Mouse (Mus musculus) hindbrain, embryonic 12.5 days (tissue): Measurements from ENCODE around the gene Fam89a. TPM values are rescaled to one million over a fixed set of nuclear protein-coding genes. Genes with fewer than 3 reads are reported as not detected.

Source experiments
- ATAC-seq: fragments of 200-750 bp; cut with Nextera tagmentation; 2 replicates; pipeline ENCODE4 v1.8.0; 2017; ENCODE audit warnings: moderate TSS enrichment; ENCODE audit not compliant: low FRiP score
- H3K27ac ChIP-seq: fragments of 300-500 bp; sonication (generic); 2 replicates; pipeline ENCODE4 v1.5.1; 2016; ENCODE audit warnings: mild to moderate bottlenecking
- H3K27me3 ChIP-seq: fragments of 300-500 bp; sonication (generic); 2 replicates; pipeline ENCODE4 v1.6.1; 2016; ENCODE audit warnings: mild to moderate bottlenecking
- H3K36me3 ChIP-seq: fragments of 300-500 bp; sonication (generic); 2 replicates; pipeline ENCODE4 v1.6.1; 2016; ENCODE audit warnings: mild to moderate bottlenecking
- H3K4me1 ChIP-seq: fragments of 300-500 bp; sonication (generic); 2 replicates; pipeline ENCODE4 v1.6.1; 2016
- H3K4me2 ChIP-seq: fragments of 300-500 bp; sonication (generic); replicated peaks from 2 replicates; pipeline ENCODE4 v1.6.1; 2016; ENCODE audit warnings: mild to moderate bottlenecking
- H3K4me3 ChIP-seq: fragments of 300-500 bp; sonication (generic); 2 replicates; pipeline ENCODE4 v1.5.1; 2016; ENCODE audit warnings: mild to moderate bottlenecking
- H3K9ac ChIP-seq: fragments of 300-500 bp; sonication (generic); 2 replicates; pipeline ENCODE4 v1.6.1; 2016; ENCODE audit warnings: mild to moderate bottlenecking, moderate library complexity
- H3K9me3 ChIP-seq: fragments of 300-500 bp; sonication (generic); replicated peaks from 2 replicates; pipeline ENCODE4 v1.6.1; 2016; ENCODE audit warnings: mild to moderate bottlenecking
- WGBS: fragments of 180-500 bp; shearing (Covaris S2); methylation state at CpG from one replicate; pipeline ENCODE4 v1.1.7; 2016; 5-methylcytosine and 5-hydroxymethylcytosine counted together
- polyA plus RNA-seq: library from polyadenylated mRNA; unstranded; fragments of >200 nt; fragmentation: Nextera tagmentation; extraction: Ambion mirVana; gene quantifications from 2 replicates; pipeline ENCODE4 v1.2.1, GENCODE M21; 2016

The Fam89a gene
- polyA plus RNA-seq, 1 experiment from 2014 or later = 6.0 TPM

DNA sequence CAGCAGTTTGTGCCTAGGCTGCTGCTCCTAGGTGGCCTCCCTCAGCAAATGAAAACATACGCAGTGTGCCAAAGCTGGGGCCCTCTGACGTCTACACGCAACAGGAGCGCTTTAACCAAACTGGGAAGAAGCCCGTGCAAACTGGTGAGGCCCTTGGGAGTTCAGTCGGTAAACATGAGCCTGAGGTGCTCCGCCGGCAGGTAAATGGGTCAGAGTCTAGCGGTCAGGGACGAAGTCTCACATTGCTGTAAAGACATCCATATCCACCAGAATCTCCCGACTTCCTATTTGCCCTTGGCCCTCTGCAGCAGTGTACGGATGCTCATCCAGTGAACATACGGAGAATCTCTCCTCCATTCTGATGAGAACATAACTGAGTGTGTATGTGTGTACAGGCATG, 5.0 kb downstream of the Fam89a start:
- Histone ChIP-seq H3K27ac (no peak overlapping the region), H3K4me1 (peaks cover 8% of the 10 kb centered on the region), H3K4me2 (no peak overlapping the region), H3K9me3 (no peaks in the 10 kb centered on the region), H3K4me3 (no peak overlapping the region), H3K27me3 (peaks cover 26% of the 10 kb centered on the region), H3K36me3 (no peaks in the 10 kb centered on the region), H3K9ac (no peak overlapping the region)
- WGBS = 74% methylated on average over 13 of the region's 13 CpGs
- no peak for ATAC-seq

DNA sequence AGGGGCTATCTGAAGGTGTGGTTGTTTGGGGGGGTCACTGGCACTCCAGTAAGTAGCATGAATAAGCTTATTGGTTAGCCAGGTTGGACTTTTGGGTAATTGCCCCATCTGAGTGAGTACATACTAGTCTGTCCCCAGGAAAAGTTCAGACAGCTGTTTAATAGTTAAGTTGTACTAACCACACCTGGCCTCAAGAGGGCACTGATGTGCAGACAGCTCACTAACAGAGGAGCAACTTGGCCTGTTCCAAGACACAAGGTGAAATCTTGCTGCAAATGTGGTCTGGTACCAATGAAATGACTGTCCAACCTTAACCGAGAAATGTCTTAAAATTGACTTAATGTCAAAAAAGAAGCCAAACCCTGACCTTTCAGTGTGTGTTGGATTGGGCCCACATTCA, 12.4 kb downstream of the Fam89a start:
- no peak overlapping the region for H3K4me2 ChIP-seq
- H3K4me3 ChIP-seq = no peak overlapping the region
- no peaks in the 10 kb centered on the region for H3K27me3 ChIP-seq
- no peaks in the 10 kb centered on the region for H3K9me3 ChIP-seq
- no peak overlapping the region for H3K9ac ChIP-seq
- H3K4me1 ChIP-seq = no peaks in the 10 kb centered on the region
- peaks cover 13% of the 10 kb centered on the region for H3K36me3 ChIP-seq
- 80% methylated on average over 1 of the region's 1 CpGs for WGBS
- H3K27ac ChIP-seq = no peak overlapping the region
- ATAC-seq = no peak

- Histone ChIP-seq H3K4me2 (no peak overlapping the region), H3K36me3 (peaks cover 49% of the 10 kb centered on the region), H3K9me3 (no peaks in the 10 kb centered on the region), H3K9ac (no peak overlapping the region), H3K4me1 (no peaks in the 10 kb centered on the region), H3K4me3 (no peak overlapping the region), H3K27me3 (no peaks in the 10 kb centered on the region), H3K27ac (no peak overlapping the region)
- 74% methylated on average over 3 of the region's 3 CpGs for WGBS
- ATAC-seq = no peak
Observed at GRCm38 (mm10) chr8:124735371-124735911, 16.2 kb downstream of the Fam89a start.

DNA sequence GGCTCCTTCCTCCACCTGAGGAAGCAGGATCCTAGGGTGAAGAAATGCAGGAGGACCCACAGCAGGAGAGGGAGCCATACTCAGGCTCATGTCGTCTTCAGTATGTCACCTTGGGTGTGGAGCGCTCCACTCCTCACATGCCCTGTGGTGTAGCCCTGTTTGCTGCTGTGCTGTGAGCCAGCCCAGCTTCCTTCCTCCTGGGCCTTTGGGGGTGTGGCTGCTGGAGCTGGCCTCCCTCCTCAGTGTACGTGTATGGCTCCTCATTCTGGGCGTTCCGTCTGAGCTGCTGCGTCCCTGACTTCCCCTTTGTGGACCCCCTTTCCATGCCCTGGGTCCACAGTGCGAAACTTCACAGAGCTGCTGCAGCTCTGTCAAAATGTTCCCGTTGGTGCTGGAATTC, 18.8 kb downstream of the Fam89a start:
- Histone ChIP-seq H3K4me3 (no peak overlapping the region), H3K27ac (no peak overlapping the region), H3K9me3 (no peaks in the 10 kb centered on the region), H3K27me3 (no peaks in the 10 kb centered on the region), H3K36me3 (peaks cover 73% of the 10 kb centered on the region), H3K9ac (no peak overlapping the region), H3K4me2 (no peak overlapping the region), H3K4me1 (no peaks in the 10 kb centered on the region)
- WGBS = 97% methylated on average over 8 of the region's 8 CpGs
- ATAC-seq = no peak

GRCm38 (mm10) chr8:124724301-124724700, 27.3 kb downstream of the Fam89a start:
- Histone ChIP-seq H3K27ac (no peak overlapping the region), H3K4me3 (no peak overlapping the region), H3K27me3 (no peaks in the 10 kb centered on the region), H3K9ac (no peak overlapping the region), H3K9me3 (no peaks in the 10 kb centered on the region), H3K4me2 (no peak overlapping the region), H3K4me1 (peaks cover 25% of the 10 kb centered on the region), H3K36me3 (peaks cover 35% of the 10 kb centered on the region)
- no peak for ATAC-seq
- WGBS = 95% methylated on average over 7 of the region's 7 CpGs

- ATAC-seq = peak; percentile 99
- under 1% methylated on average over 58 of the region's 59 CpGs for WGBS
- H3K27ac ChIP-seq = peak within 1 kb of the TSS; percentile 77
Observed at GRCm38 (mm10) chr8:124721862-124722515, 29.6 kb downstream of the Fam89a start, which contains the start of the genes Ttc13 and Arv1. TSS of gene Ttc13 (minus strand) at chr8:124721983. TSS of gene Arv1 (plus strand) at chr8:124722139.

DNA sequence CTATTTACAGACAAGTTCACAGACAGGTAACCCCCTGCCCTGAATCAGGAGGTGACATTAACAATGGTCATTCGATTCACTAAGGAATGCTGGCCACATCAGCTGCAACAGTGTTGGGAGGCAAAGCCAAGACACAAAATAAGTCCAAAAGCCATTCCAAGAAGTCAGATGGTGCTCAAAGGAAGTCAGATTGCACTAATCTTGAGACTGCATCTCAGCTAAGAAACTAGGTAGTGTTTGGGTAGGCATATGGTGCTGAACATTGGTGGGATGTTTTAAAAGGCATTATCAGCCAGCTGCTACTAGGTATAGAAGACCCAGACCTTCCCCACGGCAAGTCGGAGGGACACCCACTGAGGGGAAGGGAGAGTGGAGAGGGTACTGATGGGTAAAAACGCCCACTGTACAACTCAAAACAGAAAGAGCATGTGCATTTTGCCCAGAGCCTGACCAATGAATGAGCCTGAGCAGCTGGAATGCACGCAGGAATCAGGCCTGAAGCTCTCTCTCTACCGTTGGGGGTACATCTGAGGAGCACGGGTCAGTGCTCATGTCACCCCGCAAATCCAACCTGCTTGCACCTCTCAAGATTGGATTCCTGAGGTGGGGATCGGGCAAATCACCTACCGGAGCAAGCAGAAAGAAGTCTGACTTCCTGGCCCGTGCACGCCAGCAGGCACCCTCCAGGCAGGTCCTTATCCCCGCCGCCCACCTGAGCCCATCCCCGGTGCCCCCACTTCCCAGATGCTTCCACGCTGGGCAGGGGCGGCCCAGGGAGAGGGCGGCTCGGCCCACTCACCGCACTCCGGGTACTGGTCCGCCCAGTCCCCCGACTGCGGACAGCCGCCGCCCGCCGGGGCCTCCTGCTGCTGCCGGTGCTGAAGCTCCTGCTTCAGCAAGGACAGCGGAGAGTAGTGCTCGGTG, 30.4 kb downstream of the Fam89a start:
- no peaks in the 10 kb centered on the region for H3K9me3 ChIP-seq
- peak overlapping the region; percentile 85 for H3K4me2 ChIP-seq
- H3K4me3 ChIP-seq = peak overlapping the region; percentile 99
- H3K4me1 ChIP-seq = peaks cover 25% of the 10 kb centered on the region
- H3K9ac ChIP-seq = peak overlapping the region; percentile 96
- peaks cover 6% of the 10 kb centered on the region; the same call in 1 of the 2 replicates for H3K36me3 ChIP-seq
- H3K27ac ChIP-seq = peak overlapping the region; percentile 77
- 3% methylated on average over 31 of the region's 31 CpGs for WGBS
- H3K27me3 ChIP-seq = no peaks in the 10 kb centered on the region
- ATAC-seq = peak; percentile 70

More at GRCm38 (mm10) chr8:124721862-124722515, 29.6 kb downstream of the Fam89a start, which contains the start of the genes Ttc13 and Arv1:
- Histone ChIP-seq H3K4me1 (peaks cover 25% of the 10 kb centered on the region), H3K36me3 (peaks cover 13% of the 10 kb centered on the region; the same call in 1 of the 2 replicates), H3K9ac (peak within 1 kb of the TSS; percentile 96), H3K4me2 (peak within 1 kb of the TSS; percentile 90), H3K9me3 (no peaks in the 10 kb centered on the region), H3K4me3 (peak within 1 kb of the TSS; percentile 99), H3K27me3 (no peaks in the 10 kb centered on the region)

GRCm38 (mm10) chr8:124720133-124720532, 31.5 kb downstream of the Fam89a start:
- peaks cover 25% of the 10 kb centered on the region for H3K4me1 ChIP-seq
- H3K36me3 ChIP-seq = 0 out of 2 replicates have a peak, but pooled peaks cover under 1% of the 10 kb centered on the region
- 85% methylated on average over 7 of the region's 7 CpGs for WGBS
- H3K4me3 ChIP-seq = 0 out of 2 replicates have a peak overlapping the region, but pooled peaks have one; percentile 99
- no peak overlapping the region for H3K27ac ChIP-seq
- 0 out of 2 replicates have a peak overlapping the region, but pooled peaks have one; percentile 27 for H3K9ac ChIP-seq
- H3K27me3 ChIP-seq = no peaks in the 10 kb centered on the region
- no peaks in the 10 kb centered on the region for H3K9me3 ChIP-seq
- no peak for ATAC-seq
- peak overlapping the region; percentile 85; the same call in 1 of the 2 replicates for H3K4me2 ChIP-seq

GRCm38 (mm10) chr8:124715736-124716135, 35.9 kb downstream of the Fam89a start:
- WGBS = 91% methylated on average over 8 of the region's 8 CpGs
- Histone ChIP-seq H3K4me1 (peaks cover 10% of the 10 kb centered on the region), H3K9me3 (no peaks in the 10 kb centered on the region), H3K9ac (no peak overlapping the region), H3K27me3 (no peaks in the 10 kb centered on the region), H3K36me3 (peaks cover 32% of the 10 kb centered on the region), H3K27ac (no peak overlapping the region), H3K4me3 (no peak overlapping the region), H3K4me2 (no peak overlapping the region)
- ATAC-seq = no peak

DNA sequence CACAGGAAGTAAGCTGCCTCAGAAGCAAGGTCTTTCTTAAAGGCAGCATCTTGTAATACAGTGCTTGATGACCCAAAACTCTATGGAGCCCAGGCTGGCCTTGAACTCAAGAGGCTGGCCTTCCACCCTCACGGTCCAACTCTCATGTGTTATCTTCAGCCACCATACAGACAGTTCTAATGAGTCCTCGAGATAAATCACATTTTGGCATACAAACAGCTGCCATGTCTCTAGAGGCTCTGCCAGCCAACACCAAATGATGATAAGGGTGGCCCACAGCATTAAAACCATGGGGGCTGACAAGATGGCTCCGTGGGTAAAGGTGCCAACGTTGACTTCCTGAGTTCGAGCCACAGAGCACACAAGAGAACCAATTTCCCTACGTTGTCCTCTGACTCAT, 38.4 kb downstream of the Fam89a start:
- no peak for ATAC-seq
- Histone ChIP-seq H3K4me3 (no peak overlapping the region), H3K27ac (no peak overlapping the region), H3K27me3 (no peaks in the 10 kb centered on the region), H3K4me1 (no peaks in the 10 kb centered on the region), H3K9me3 (no peaks in the 10 kb centered on the region), H3K9ac (no peak overlapping the region), H3K4me2 (no peak overlapping the region), H3K36me3 (peaks cover 53% of the 10 kb centered on the region)
- WGBS = 93% methylated on average over 6 of the region's 6 CpGs

DNA sequence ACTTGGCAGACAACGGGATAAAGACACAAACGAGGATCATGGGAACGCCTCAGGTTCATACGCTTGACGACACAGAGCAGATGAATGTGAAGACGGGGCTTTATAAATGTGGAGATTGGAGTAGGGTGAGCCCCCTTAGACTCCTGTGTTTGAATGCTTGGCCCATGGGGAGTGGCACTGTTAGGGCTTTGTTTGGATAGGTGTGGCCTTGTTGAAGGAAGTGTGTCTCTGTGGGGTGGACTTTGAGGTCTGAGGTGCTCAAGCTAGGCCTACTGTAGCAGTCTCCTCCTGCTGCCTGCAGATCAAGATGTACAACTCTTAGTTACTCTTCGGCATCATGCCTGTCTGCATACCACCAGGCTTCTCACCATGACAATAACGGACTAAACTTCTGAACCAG, 45.8 kb downstream of the Fam89a start:
- Histone ChIP-seq H3K27me3 (no peaks in the 10 kb centered on the region), H3K4me3 (no peak overlapping the region), H3K36me3 (peaks cover 64% of the 10 kb centered on the region), H3K4me2 (no peak overlapping the region), H3K9ac (no peak overlapping the region), H3K27ac (no peak overlapping the region), H3K4me1 (no peaks in the 10 kb centered on the region), H3K9me3 (no peaks in the 10 kb centered on the region)
- WGBS = 95% methylated on average over 8 of the region's 8 CpGs
- no peak for ATAC-seq

GRCm38 (mm10) chr8:124704376-124704775, 47.3 kb downstream of the Fam89a start:
- 95% methylated on average over 4 of the region's 4 CpGs for WGBS
- no peak overlapping the region for H3K27ac ChIP-seq
- H3K36me3 ChIP-seq = peaks cover 67% of the 10 kb centered on the region
- no peak overlapping the region for H3K4me2 ChIP-seq
- no peak for ATAC-seq
- H3K27me3 ChIP-seq = no peaks in the 10 kb centered on the region
- H3K4me1 ChIP-seq = no peaks in the 10 kb centered on the region
- H3K4me3 ChIP-seq = no peak overlapping the region
- no peaks in the 10 kb centered on the region for H3K9me3 ChIP-seq
- H3K9ac ChIP-seq = no peak overlapping the region
